12 mouse cellular contexts compared by ENCODE assay signal in genomic region chr9:84354409-84354808, GRCm38 (mm10).
"Had no signal": no experiment of that assay in that cellular context is flagged by ENCODE, and none has a peak within 500 bp of the region (broad histone marks: within the 10 kb centered on the region; RNA-seq: fewer than 3 reads in every experiment).

No protein-coding gene starts in this region.

- H3K4me3 ChIP-seq: limb, embryonic 15.5 days; liver, embryonic 12.5 days; midbrain, embryonic 15.5 days; neural tube, embryonic 13.5 days had no signal

- H3K36me3 ChIP-seq: limb, embryonic 15.5 days; liver, embryonic 12.5 days; midbrain, embryonic 15.5 days; neural tube, embryonic 13.5 days had no signal

- H3K27me3 ChIP-seq: limb, embryonic 15.5 days; liver, embryonic 12.5 days; midbrain, embryonic 15.5 days; neural tube, embryonic 13.5 days had no signal

- ATAC-seq: liver, embryonic 12.5 days; midbrain, embryonic 15.5 days had no signal

- H3K4me2 ChIP-seq: limb, embryonic 15.5 days; liver, embryonic 12.5 days; lung, embryonic 14.5 days; midbrain, embryonic 11.5 days; midbrain, embryonic 15.5 days; neural tube, embryonic 13.5 days had no signal

- DNase-seq: kidney, postnatal 10 days; kidney, postnatal 4 days; lung, embryonic 14.5 days; lung, postnatal 10 days; lung, postnatal 4 days; right cerebral cortex, postnatal 14 days; thymus, postnatal 36 days had no signal
